Mouse (Mus musculus): ENCODE data around the gene Mrps9.

The Mrps9 gene

DNA sequence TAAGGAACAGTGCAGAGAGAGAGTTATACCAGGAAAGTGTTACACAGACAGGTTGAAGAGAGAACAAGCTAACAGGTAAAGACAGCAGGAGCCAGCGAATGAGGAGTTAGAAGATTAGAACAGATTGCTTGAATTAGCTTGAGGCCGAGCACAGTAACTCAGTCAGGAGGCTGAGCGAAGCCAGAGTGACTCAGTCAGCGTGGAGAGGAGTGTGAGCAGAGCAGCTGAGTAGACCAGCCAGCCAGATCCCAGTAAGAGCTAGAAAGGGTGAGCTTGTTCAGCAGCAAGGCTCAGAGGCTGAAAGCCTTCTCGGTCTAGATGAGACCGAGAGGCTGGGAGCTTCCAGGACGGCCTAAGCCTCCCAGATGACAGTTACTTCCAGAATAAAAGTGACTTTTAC lies 55.7 kb downstream of the Mrps9 start:
- no peak for DNase-seq (ENCODE audit: low spot score in 2 of 2)

DNA sequence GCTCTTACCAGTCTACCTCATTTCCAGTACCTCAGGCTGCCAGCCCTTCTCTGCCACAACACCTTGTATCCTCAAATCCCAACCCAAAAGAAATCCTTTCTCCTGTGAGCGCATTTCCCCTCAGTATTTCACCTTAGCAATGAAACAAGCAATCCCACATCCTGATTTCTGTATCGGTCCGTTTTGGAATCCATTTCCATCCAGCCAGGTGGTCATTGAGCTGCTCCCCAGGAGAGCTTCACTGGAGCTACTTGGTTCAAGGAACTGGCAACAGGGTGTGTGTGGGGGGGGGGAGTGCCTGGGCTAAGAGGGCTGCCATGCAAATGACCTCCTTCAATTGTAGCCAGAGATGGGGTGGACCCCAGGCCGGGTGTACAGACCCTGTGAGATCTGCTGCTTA lies 56.1 kb downstream of the Mrps9 start:
- DNase-seq (ENCODE audit: low spot score in 2 of 2) = no peak

DNA sequence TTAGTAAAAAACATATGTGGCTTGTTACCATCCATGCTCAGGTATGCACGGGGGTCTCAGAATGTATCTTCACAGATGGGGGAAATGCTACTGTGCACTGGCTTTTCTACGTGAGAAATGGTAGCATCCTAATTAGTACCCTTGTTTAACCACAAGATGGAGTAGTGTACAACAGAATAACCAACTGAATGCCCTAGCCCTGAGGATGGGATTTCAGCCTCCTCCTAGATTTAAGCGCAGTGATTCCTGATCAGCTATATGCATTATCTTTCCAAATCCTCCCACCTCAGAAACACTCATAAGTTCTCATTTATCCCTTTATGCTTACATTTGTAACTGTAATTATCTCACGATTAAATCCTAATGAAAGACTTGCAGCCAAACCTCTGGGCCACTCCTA lies 64.0 kb downstream of the Mrps9 start:
- no peak for DNase-seq (ENCODE audit: low spot score in 2 of 2)

DNA sequence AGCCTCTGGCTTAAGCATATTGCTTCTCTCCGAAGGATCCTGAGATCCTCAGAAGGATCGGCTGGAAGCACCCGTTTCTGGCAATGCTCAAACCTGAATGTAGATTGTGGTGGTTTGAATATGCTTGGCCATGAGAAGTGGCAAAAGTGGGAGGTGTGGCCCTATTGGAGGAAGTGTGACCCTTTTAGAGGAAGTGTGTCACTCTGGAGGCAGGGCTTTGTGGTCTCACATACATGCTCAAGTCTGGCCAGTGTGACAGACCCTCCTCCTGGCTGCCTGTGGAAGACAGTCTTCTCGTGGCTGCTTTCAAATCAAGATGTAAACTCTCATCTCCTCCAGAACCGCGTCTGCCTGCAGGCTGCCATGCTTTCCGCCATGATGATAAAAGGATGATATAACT lies 65.7 kb downstream of the Mrps9 start:
- DNase-seq (ENCODE audit: low spot score in 2 of 2) = no peak

DNA sequence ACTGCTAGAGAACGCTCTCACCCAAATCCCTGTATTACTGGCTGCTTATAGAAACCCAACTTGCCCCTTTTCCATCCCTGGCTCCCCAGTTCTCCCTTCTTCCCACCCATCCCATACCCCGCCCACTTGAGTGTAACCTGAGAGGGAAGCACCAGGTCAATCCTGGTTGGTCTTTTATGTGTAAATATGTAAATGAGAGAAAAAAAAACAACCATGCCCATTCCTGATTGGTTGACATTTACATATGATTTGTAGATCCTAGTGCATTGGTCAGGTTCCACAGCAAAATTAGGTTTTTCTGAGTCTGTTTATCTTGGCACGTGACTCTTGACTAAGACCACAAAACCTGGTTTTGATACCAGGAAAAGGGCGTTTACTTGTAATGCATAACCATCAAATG lies 66.9 kb downstream of the Mrps9 start:
- DNase-seq (ENCODE audit: low spot score in 2 of 2) = no peak

DNA sequence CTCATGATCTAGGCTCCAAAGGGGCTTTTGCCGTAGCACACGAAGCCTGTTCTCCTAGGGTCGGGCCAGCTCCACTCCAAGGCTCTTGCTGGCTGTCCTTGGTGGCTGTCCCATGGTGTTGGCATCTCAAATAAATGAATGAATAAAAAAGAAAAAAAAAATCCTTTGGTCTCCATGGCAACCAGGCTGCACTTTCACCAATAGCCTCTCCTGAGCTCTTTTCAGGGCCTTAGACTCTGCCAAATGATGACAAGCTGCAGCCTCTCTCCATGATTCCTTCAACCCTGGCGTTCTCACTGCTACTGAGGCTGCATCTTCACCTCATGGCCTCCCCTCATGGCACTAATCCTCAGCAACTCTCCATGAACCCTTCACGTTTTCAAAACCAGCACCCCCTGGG lies 72.9 kb downstream of the Mrps9 start:
- no peak for DNase-seq (ENCODE audit: low spot score in 2 of 2)

DNA sequence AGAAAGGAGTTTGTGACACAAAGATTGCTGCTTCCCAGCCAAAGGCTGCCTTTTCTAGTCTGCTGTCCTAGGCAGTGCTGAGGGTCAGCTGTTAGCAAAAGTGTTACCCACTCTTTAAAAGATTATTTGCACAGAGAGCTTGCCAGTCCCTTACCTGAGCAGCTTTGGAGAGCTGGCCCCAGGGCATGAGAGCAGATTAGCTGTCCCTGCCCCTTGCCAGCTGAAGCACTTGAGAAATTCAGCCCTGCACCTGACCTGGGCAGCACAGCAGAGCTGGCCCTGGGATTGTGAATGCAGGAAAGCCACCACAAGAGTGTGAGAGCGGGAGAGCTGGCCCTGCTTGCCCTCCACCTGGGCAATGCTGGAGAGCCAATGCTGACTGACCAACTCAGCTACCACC lies 82.6 kb downstream of the Mrps9 start:
- DNase-seq (ENCODE audit: low spot score in 2 of 2) = no peak

DNA sequence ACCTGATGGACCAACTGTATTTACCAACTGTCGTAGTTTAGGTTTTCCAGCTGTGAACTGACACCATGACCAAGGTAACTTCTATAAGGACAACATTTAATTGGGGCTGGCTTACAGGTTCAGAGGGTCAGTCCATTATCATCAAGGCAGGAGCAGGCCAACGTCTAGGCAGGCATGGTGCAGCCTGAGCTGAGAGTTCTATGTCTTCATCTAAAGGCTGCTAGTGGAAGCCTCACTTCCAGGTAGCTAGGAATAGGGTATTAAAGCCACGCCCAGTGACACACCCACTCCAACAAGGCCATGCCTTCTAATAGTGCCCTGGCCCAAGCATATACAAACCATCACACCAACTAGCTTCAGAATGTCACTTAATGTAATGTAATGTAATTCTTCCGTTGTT lies 97.5 kb downstream of the Mrps9 start:
- no peak for DNase-seq (ENCODE audit: low spot score in 2 of 2)

DNA sequence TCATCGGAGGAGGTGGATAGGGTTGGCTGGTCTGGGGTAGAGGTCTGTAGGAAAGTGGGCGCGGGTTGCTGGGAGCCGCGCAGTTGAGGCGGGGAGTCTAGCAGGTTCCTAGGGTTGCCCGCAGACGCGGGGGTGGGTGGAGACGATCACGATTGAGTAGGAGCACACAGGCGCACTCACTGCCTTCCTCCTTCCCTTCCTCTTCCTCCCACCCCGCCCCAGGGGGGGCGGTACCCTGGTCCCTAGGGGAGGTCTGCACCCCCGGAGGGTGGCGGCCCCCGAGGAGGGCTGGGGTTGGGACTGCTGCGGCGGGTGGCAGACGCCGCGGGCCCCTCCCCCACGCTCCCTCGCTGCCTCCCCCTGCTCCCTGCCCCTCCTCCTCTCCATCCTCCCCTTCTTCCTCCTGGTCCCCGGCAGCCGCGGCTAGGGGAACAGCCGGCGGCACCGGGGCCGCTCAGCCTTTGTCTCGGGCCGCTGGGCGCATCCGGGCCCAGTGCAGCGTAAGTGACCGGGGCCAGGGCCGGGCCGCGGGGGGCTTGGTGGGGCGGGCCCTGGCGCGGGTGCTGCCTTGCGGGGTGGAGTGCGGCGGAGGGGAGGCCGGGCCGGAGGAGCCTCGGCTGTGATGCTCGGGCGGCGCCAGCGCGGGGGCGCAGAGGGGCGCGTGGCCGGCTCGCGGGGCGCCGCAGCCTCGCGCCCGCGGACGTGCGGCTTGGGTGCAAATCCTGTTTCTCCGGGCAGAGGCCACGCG lies 101.9 kb downstream of the Mrps9 start, which contains the start of gene Gpr45:
Gene Gpr45 (plus strand): TSS at position 139 of the 748 bp plus-strand sequence.
- peak; percentile 22 for DNase-seq (ENCODE audit: low spot score in 2 of 2)

DNA sequence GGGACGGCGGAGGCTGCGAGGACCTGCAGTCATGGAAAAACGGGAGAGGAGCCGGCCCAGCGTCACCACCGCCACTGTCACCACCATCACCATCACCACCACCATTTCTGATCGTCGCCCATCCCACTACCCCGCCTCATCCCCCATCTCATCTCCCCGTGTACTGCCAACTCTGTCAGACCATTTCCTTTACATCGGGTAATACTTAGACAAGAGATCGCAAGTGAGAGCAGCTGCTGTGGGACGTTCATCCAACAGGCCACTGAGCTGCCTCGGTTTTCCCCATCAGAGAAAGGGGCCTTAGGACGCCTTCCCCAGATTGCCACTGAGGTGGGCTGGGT lies 102.4 kb downstream of the Mrps9 start:
- DNase-seq (ENCODE audit: low spot score in 2 of 2) = no peak
